Mouse (Mus musculus) limb, embryonic 11.5 days (tissue): ENCODE measurements around the gene Irx4. TPM values are rescaled to one million over a fixed set of nuclear protein-coding genes. Genes with fewer than 3 reads are reported as not detected.

Experiments
- polyA plus RNA-seq: library from polyadenylated mRNA; unstranded; fragments of >200 nt; fragmentation: Nextera tagmentation; extraction: Ambion mirVana; gene quantifications from 2 replicates; pipeline ENCODE4 v1.2.1, GENCODE M21; 2014

The Irx4 gene
- polyA plus RNA-seq, 1 experiment from 2014 or later: 3.1 TPM

Other genes starting within 250 kb of the Irx4 start
- 107 and 113 TPM in 2 replicates for gene Mrpl36, start 68.0 kb downstream of the Irx4 start, polyA plus RNA-seq
- 369 and 370 TPM in 2 replicates for gene Ndufs6, start 68.1 kb downstream of the Irx4 start, polyA plus RNA-seq
- gene Lpcat1, start 206.7 kb downstream of the Irx4 start, polyA plus RNA-seq: 47.6 and 47.7 TPM in 2 replicates